Mouse (Mus musculus) activated CD4-positive, CD25-positive, alpha-beta regulatory T cell, adult 4 months (primary cell): ENCODE measurements at regions not wholly inside any gene's neighbourhood (a gene's known extent, or its start where the extent isn't known, plus 50 kb on each side); places are given as distances from the start of the nearest gene placed in this dataset.
"Not testable (repeated sequence)": the region's sequence is repeated elsewhere in the genome, so short reads cannot be mapped to it uniquely, and the experiment has no call there.

Experiments
- ATAC-seq: one replicate; pipeline ENCODE4 v1.8.0; 2017

- ATAC-seq: not testable (repeated sequence)
Observed at GRCm38 (mm10) chr13:19300320-19301011, 95.1 kb downstream of the Stard3nl start.

GRCm38 (mm10) chr13:19296325-19296724 is 99.3 kb downstream of the Stard3nl start:
- no peak for ATAC-seq

DNA sequence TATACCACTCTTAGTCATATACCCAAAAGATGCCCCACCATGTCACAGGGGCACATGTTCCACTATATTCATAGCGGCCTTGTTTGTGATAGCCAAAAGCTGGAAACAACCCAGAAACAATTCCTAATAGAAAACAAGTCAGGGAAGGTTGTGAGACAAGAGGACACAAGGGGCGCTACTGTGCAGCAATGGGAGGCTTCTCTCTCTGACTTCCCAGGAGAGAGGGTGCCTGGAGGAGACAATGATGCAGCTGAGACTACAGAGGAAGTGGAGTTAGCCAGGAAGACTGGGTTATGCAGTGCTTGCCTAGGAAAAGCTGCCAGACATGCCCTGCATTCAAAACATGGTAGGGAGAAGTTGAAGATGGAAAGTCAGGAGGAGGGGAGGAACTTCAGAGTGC is 102.6 kb downstream of the Stard3nl start:
- ATAC-seq: no peak

GRCm38 (mm10) chr13:19283161-19283560 is 112.4 kb downstream of the Stard3nl start:
- ATAC-seq: no peak

- ATAC-seq: not testable (repeated sequence)
Observed at GRCm38 (mm10) chr13:19272548-19273295, 122.9 kb downstream of the Stard3nl start.

DNA sequence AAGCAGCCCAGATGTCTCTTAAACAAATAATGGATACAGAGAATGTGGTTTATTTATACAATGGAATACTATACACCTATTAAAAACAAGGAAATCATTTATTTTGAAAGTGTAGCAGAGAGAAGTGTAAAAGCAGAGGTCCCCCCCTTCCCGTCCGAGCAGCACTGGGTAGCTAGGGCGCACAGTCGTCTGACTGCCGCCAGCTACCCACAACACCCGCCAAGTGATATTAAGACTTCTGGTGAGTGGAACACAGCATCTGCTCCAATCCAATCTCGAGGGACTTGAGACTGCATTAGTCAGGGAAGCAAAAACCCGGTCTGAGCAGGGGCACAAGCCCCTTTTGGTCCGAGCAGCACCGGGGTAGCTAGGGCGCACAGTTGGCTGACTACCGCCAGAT is 130.6 kb downstream of the Stard3nl start:
- not testable (repeated sequence) for ATAC-seq

GRCm38 (mm10) chr13:19246558-19246957 is 149.0 kb downstream of the Stard3nl start:
- ATAC-seq: not testable (repeated sequence)

GRCm38 (mm10) chr13:19242580-19242979 is 153.0 kb downstream of the Stard3nl start:
- peak; percentile 65 for ATAC-seq

DNA sequence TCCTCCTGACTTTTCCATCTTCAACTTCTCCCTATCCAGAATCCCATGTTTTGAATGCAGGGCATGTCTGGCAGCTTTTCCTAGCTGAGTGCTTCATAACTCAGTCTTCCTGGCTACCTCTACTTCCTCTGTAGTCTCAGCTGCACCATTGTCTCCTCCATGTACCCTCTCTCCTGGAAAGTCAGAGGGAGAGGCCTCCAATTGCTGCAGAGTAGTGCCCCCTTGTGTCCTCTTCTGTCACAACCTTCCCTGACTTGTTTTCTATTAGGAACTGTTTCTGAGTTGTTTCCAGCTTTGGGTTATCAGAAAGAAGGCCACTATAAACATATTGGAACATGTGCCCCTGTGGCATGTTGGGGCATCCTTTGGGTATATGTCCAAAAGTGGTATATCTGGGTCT is 159.3 kb downstream of the Stard3nl start:
- ATAC-seq: peak; percentile 57

DNA sequence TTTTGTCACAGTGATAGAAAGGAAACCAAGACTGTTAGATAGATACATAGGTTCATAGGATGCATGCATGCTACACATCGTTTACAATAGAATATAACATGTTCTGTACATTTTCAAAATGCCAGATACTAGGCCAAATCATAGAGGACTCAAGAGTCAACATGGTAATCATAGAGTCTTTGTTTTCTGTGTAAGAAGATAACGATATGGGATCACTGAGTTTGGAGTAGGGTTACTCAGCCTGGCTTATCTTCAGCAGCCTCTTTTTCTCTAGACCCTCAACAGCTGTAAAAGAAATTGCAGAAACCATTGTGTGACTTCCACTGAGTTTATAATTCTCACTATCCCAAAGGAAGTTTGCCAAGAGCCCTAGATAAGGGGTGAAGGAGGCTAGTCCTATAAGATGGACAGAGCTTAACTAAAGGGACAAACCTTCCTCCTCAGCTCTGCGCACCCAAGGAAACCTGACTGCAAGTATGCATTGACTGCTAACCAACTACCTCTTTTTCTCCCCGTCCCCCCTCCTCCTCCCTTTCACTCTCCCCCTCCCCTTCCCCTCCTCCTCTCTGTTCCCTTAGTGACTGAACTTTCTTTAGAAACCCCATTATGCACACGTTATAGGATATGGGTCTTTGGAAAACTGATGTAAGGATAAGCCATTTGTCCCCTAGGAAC is 160.8 kb downstream of the Stard3nl start:
- ATAC-seq: no peak

- ATAC-seq: not testable (repeated sequence)
Observed at GRCm38 (mm10) chr13:19220004-19220403, 175.6 kb downstream of the Stard3nl start.

GRCm38 (mm10) chr13:19219383-19219991 is 176.1 kb downstream of the Stard3nl start:
- ATAC-seq: peak; percentile 40

- no peak for ATAC-seq
Observed at GRCm38 (mm10) chr13:19204669-19205068, 190.9 kb downstream of the Stard3nl start.

DNA sequence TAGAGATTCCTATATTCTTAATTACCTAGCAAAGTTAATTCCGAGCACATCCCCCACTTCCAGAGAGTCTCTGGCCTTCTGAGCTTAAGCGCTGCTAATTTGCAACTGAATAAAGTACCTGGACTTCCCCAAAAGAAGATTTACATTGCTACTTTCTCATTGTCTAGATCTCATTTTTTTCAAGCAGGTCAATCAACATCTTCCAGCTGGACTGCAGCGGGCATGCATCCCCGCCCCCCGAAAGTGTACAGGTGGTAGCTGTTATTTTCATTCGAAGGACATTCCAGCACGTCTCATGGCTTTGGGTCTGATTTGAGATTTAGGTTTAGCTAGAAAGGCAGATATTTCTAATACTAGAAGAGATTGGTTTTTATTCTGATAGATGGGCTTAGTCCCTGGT is 193.3 kb downstream of the Stard3nl start:
- ATAC-seq: not testable (repeated sequence)
